Mouse (Mus musculus) megakaryocyte, embryonic 14.5 days (primary cell): ENCODE measurements around the gene Padi2. TPM values are rescaled to one million over a fixed set of nuclear protein-coding genes. Genes with fewer than 3 reads are reported as not detected.
A peak's percentile ranks its signal among the peaks of the same experiment; 100 is the strongest.

Experiments used
- H3K27me3 ChIP-seq: replicated peaks from 2 replicates; pipeline ENCODE3; 2012; ENCODE audit warnings: inconsistent platforms
- H3K36me3 ChIP-seq: replicated peaks from 2 replicates; pipeline ENCODE3; 2012; ENCODE audit warnings: low read length, inconsistent platforms, mixed read lengths
- H3K4me1 ChIP-seq: 2 replicates; pipeline ENCODE4 v1.6.1; 2012; ENCODE audit warnings: inconsistent platforms
- H3K4me3 ChIP-seq: replicated peaks from 2 replicates; pipeline ENCODE3; 2012; ENCODE audit warnings: moderate library complexity, mild to moderate bottlenecking, inconsistent platforms
- H3K9me3 ChIP-seq: 2 replicates; pipeline ENCODE4 v1.6.1; 2012; ENCODE audit warnings: inconsistent platforms
- FLI1 ChIP-seq: IDR thresholded peaks from 2 replicates; pipeline ENCODE4 v1.6.1; 2012; ENCODE audit warnings: low read length, inconsistent platforms, mixed read lengths
- GATA1 ChIP-seq: IDR thresholded peaks from 3 replicates; pipeline ENCODE4 v1.6.1; 2012; ENCODE audit warnings: mixed read lengths, low read length, inconsistent platforms, borderline replicate concordance
- polyA plus RNA-seq: library from polyadenylated mRNA; stranded (reverse); fragments of >175 nt; gene quantifications from 2 replicates; pipeline ENCODE4 v1.2.3, GENCODE M21; 2012; ENCODE audit warnings: low replicate concordance; ENCODE audit not compliant: insufficient read depth

Gene Padi2
- polyA plus RNA-seq, 1 experiment: 3.3 TPM

GRCm38 (mm10) chr4:140881026-140881670 is 25.0 kb upstream of the Padi2 start:
- H3K9me3 ChIP-seq: peaks cover 37% of the 10 kb centered on the region
- H3K4me3 ChIP-seq: no peak overlapping the region
- TF ChIP-seq GATA1 (no peak), FLI1 (no peak)
- H3K27me3 ChIP-seq: peaks cover 45% of the 10 kb centered on the region
- H3K4me1 ChIP-seq: peaks cover 3% of the 10 kb centered on the region; the same call in 1 of the 2 replicates
- no peaks in the 10 kb centered on the region for H3K36me3 ChIP-seq

- Histone ChIP-seq H3K4me1 (peaks cover under 1% of the 10 kb centered on the region; the same call in 1 of the 2 replicates), H3K9me3 (peaks cover 37% of the 10 kb centered on the region), H3K4me3 (no peak overlapping the region), H3K27me3 (peaks cover 42% of the 10 kb centered on the region), H3K36me3 (no peaks in the 10 kb centered on the region)
- no peak for TF ChIP-seq FLI1
- TF ChIP-seq GATA1: no peak
Observed at GRCm38 (mm10) chr4:140881771-140882170, 24.4 kb upstream of the Padi2 start.

- Histone ChIP-seq H3K4me3 (no peak overlapping the region), H3K27me3 (peaks cover 43% of the 10 kb centered on the region), H3K36me3 (no peaks in the 10 kb centered on the region), H3K4me1 (no peaks in the 10 kb centered on the region; the same call in 1 of the 2 replicates), H3K9me3 (peaks cover 37% of the 10 kb centered on the region)
- no peak for TF ChIP-seq FLI1
- no peak for TF ChIP-seq GATA1
Observed at GRCm38 (mm10) chr4:140882365-140882764, 23.8 kb upstream of the Padi2 start.

- Histone ChIP-seq H3K9me3 (peaks cover 37% of the 10 kb centered on the region), H3K36me3 (no peaks in the 10 kb centered on the region), H3K4me3 (no peak overlapping the region), H3K27me3 (peaks cover 42% of the 10 kb centered on the region), H3K4me1 (no peaks in the 10 kb centered on the region)
- TF ChIP-seq GATA1 (no peak), FLI1 (no peak)
Observed at GRCm38 (mm10) chr4:140882981-140883380, 23.2 kb upstream of the Padi2 start.

- peaks cover 37% of the 10 kb centered on the region for H3K9me3 ChIP-seq
- no peaks in the 10 kb centered on the region for H3K36me3 ChIP-seq
- H3K4me3 ChIP-seq: no peak overlapping the region
- H3K4me1 ChIP-seq: no peaks in the 10 kb centered on the region
- H3K27me3 ChIP-seq: peaks cover 42% of the 10 kb centered on the region
- TF ChIP-seq GATA1 (no peak), FLI1 (no peak)
Observed at GRCm38 (mm10) chr4:140883852-140884251, 22.3 kb upstream of the Padi2 start.

- H3K27me3 ChIP-seq: peaks cover 15% of the 10 kb centered on the region
- H3K9me3 ChIP-seq: peaks cover 9% of the 10 kb centered on the region; the same call in 1 of the 2 replicates
- H3K4me3 ChIP-seq: no peak overlapping the region
- no peak for TF ChIP-seq FLI1
- TF ChIP-seq GATA1: no peak
- no peaks in the 10 kb centered on the region for H3K36me3 ChIP-seq
- no peaks in the 10 kb centered on the region for H3K4me1 ChIP-seq
Observed at GRCm38 (mm10) chr4:140891525-140892162, 14.5 kb upstream of the Padi2 start.

- TF ChIP-seq FLI1: no peak
- TF ChIP-seq GATA1: no peak
- Histone ChIP-seq H3K36me3 (no peaks in the 10 kb centered on the region), H3K27me3 (peaks cover 10% of the 10 kb centered on the region), H3K9me3 (peaks cover 9% of the 10 kb centered on the region; the same call in 1 of the 2 replicates), H3K4me3 (no peak overlapping the region), H3K4me1 (no peaks in the 10 kb centered on the region)
Observed at GRCm38 (mm10) chr4:140892163-140892530, 14.0 kb upstream of the Padi2 start.

- peak overlapping the region; percentile 92 for H3K4me3 ChIP-seq
- no peaks in the 10 kb centered on the region for H3K9me3 ChIP-seq
- peaks cover 46% of the 10 kb centered on the region for H3K4me1 ChIP-seq
- peaks cover 42% of the 10 kb centered on the region for H3K27me3 ChIP-seq
- TF ChIP-seq GATA1: no peak
- TF ChIP-seq FLI1: no peak
- no peaks in the 10 kb centered on the region for H3K36me3 ChIP-seq
Observed at GRCm38 (mm10) chr4:140904776-140905425, 1.2 kb upstream of the Padi2 start.

GRCm38 (mm10) chr4:140905426-140905871 is 695 bp upstream of the Padi2 start:
- Histone ChIP-seq H3K4me3 (peak overlapping the region; percentile 92), H3K36me3 (no peaks in the 10 kb centered on the region), H3K27me3 (peaks cover 44% of the 10 kb centered on the region), H3K9me3 (no peaks in the 10 kb centered on the region), H3K4me1 (peaks cover 48% of the 10 kb centered on the region)
- no peak for TF ChIP-seq FLI1
- TF ChIP-seq GATA1: no peak
